Mouse (Mus musculus) heart, adult 2 months (tissue): Measurements from ENCODE around the gene Hmbs.

Experiments used
- CTCF ChIP-seq: fragments of 200-600 bp; IDR thresholded peaks from 2 replicates; pipeline ENCODE4 v1.8.1; 2022; ENCODE audit warnings: antibody characterized with exemption, mild to moderate bottlenecking, moderate library complexity
- EP300 ChIP-seq: fragments of 200-500 bp; IDR thresholded peaks from 2 replicates; pipeline ENCODE4 v1.6.1; 2011; ENCODE audit warnings: low read depth, low read length, control low read depth; ENCODE audit not compliant: insufficient read depth
- POLR2A ChIP-seq: fragments of 200-500 bp; IDR thresholded peaks from 2 replicates; pipeline ENCODE4 v1.6.1; 2011; ENCODE audit warnings: mild to moderate bottlenecking, low read depth, low read length, control low read depth; ENCODE audit not compliant: insufficient read depth

GRCm38 (mm10) chr9:44343290-44343689, 738 bp downstream of the Hmbs start:
- TF ChIP-seq CTCF: no peak
- TF ChIP-seq POLR2A: no peak
- no peak for TF ChIP-seq EP300
